Mouse (Mus musculus) embryonic facial prominence, embryonic 15.5 days (tissue): ENCODE results near the gene Nfia. TPM values are rescaled to one million over a fixed set of nuclear protein-coding genes. Genes with fewer than 3 reads are reported as not detected.
A peak's percentile ranks its signal among the peaks of the same experiment; 100 is the strongest.

Experiments
- ATAC-seq: fragments of 200-750 bp; cut with Nextera tagmentation; 2 replicates; pipeline ENCODE4 v1.8.0; 2017; ENCODE audit warnings: low read depth, moderate TSS enrichment; ENCODE audit not compliant: insufficient number of reproducible peaks, low FRiP score, low TSS enrichment
- H3K27ac ChIP-seq: fragments of 300-500 bp; sonication (generic); replicated peaks from 2 replicates; pipeline ENCODE4 v1.5.1; 2015; ENCODE audit warnings: mild to moderate bottlenecking, inconsistent platforms
- H3K27me3 ChIP-seq: fragments of 300-500 bp; sonication (generic); 2 replicates; pipeline ENCODE4 v1.6.1; 2015; ENCODE audit warnings: inconsistent platforms
- H3K36me3 ChIP-seq: fragments of 300-500 bp; sonication (generic); 2 replicates; pipeline ENCODE4 v1.6.1; 2015; ENCODE audit warnings: mild to moderate bottlenecking, inconsistent platforms
- H3K4me1 ChIP-seq: fragments of 300-500 bp; sonication (generic); 2 replicates; pipeline ENCODE4 v1.6.1; 2015; ENCODE audit warnings: inconsistent platforms
- H3K4me2 ChIP-seq: fragments of 300-500 bp; sonication (generic); replicated peaks from 2 replicates; pipeline ENCODE4 v1.6.1; 2015; ENCODE audit warnings: mild to moderate bottlenecking, inconsistent platforms
- H3K4me3 ChIP-seq: fragments of 300-500 bp; sonication (generic); replicated peaks from 2 replicates; pipeline ENCODE4 v1.5.1; 2015; ENCODE audit warnings: mild to moderate bottlenecking, inconsistent platforms
- H3K9ac ChIP-seq: fragments of 300-500 bp; sonication (generic); 2 replicates; pipeline ENCODE4 v1.6.1; 2015; ENCODE audit warnings: inconsistent platforms
- H3K9me3 ChIP-seq: fragments of 300-500 bp; sonication (generic); replicated peaks from 2 replicates; pipeline ENCODE4 v1.6.1; 2016; ENCODE audit warnings: inconsistent platforms
- WGBS: fragments of 180-500 bp; shearing (Covaris S2); methylation state at CpG from one replicate; pipeline ENCODE4 v1.1.7; 2015; 5-methylcytosine and 5-hydroxymethylcytosine counted together
- polyA plus RNA-seq: library from polyadenylated mRNA; unstranded; fragments of >200 nt; fragmentation: Nextera tagmentation; extraction: Ambion mirVana; gene quantifications from 2 replicates; pipeline ENCODE4 v1.2.1, GENCODE M21; 2015

The Nfia gene
- polyA plus RNA-seq, 1 experiment from 2014 or later, result 55.4 TPM

GRCm38 (mm10) chr4:97995911-97996712 is 223.6 kb downstream of the Nfia start:
- no peaks in the 10 kb centered on the region for H3K9me3 ChIP-seq
- H3K36me3 ChIP-seq, result no peaks in the 10 kb centered on the region
- H3K4me1 ChIP-seq, result no peaks in the 10 kb centered on the region
- H3K9ac ChIP-seq, result no peak overlapping the region
- no peak overlapping the region for H3K4me2 ChIP-seq
- H3K27ac ChIP-seq, result no peak overlapping the region
- no peaks in the 10 kb centered on the region for H3K27me3 ChIP-seq
- ATAC-seq, result no peak
- no peak overlapping the region for H3K4me3 ChIP-seq
- 78% methylated on average over 8 of the region's 8 CpGs for WGBS

GRCm38 (mm10) chr4:97997151-97997817 is 224.8 kb downstream of the Nfia start:
- no peak overlapping the region for H3K4me2 ChIP-seq
- no peak overlapping the region for H3K9ac ChIP-seq
- H3K27me3 ChIP-seq, result no peaks in the 10 kb centered on the region
- no peaks in the 10 kb centered on the region for H3K4me1 ChIP-seq
- no peak overlapping the region for H3K4me3 ChIP-seq
- H3K27ac ChIP-seq, result no peak overlapping the region
- 71% methylated on average over 11 of the region's 11 CpGs for WGBS
- H3K9me3 ChIP-seq, result no peaks in the 10 kb centered on the region
- ATAC-seq, result no peak
- H3K36me3 ChIP-seq, result no peaks in the 10 kb centered on the region

GRCm38 (mm10) chr4:98002206-98002605 is 229.7 kb downstream of the Nfia start:
- no peak overlapping the region for H3K4me2 ChIP-seq
- H3K9ac ChIP-seq, result no peak overlapping the region
- peaks cover 21% of the 10 kb centered on the region for H3K4me1 ChIP-seq
- H3K9me3 ChIP-seq, result no peaks in the 10 kb centered on the region
- WGBS, result 84% methylated on average over 5 of the region's 5 CpGs
- no peak for ATAC-seq
- no peaks in the 10 kb centered on the region for H3K27me3 ChIP-seq
- no peak overlapping the region for H3K4me3 ChIP-seq
- H3K27ac ChIP-seq, result no peak overlapping the region
- no peaks in the 10 kb centered on the region for H3K36me3 ChIP-seq

GRCm38 (mm10) chr4:98003323-98004107 is 231.0 kb downstream of the Nfia start:
- Histone ChIP-seq H3K36me3 (0 out of 2 replicates have a peak, but pooled peaks cover 3% of the 10 kb centered on the region), H3K4me3 (no peak overlapping the region), H3K4me2 (peak overlapping the region; percentile 21; the same call in 1 of the 2 replicates), H3K4me1 (peaks cover 21% of the 10 kb centered on the region), H3K9ac (peak overlapping the region; percentile 6; the same call in 1 of the 2 replicates), H3K27me3 (no peaks in the 10 kb centered on the region), H3K27ac (peak overlapping the region; percentile 86), H3K9me3 (no peaks in the 10 kb centered on the region)
- WGBS, result 20% methylated on average over 12 of the region's 12 CpGs
- ATAC-seq, result peak; percentile 80

GRCm38 (mm10) chr4:98004108-98004625 is 231.6 kb downstream of the Nfia start:
- peak; percentile 86 for ATAC-seq
- H3K27ac ChIP-seq, result peak overlapping the region; percentile 86
- H3K4me1 ChIP-seq, result peaks cover 21% of the 10 kb centered on the region
- H3K36me3 ChIP-seq, result 0 out of 2 replicates have a peak, but pooled peaks cover 3% of the 10 kb centered on the region
- WGBS, result 15% methylated on average over 11 of the region's 11 CpGs
- H3K4me2 ChIP-seq, result peak overlapping the region; percentile 21; the same call in 1 of the 2 replicates
- no peaks in the 10 kb centered on the region for H3K9me3 ChIP-seq
- H3K4me3 ChIP-seq, result no peak overlapping the region
- H3K27me3 ChIP-seq, result no peaks in the 10 kb centered on the region
- peak overlapping the region; percentile 6; the same call in 1 of the 2 replicates for H3K9ac ChIP-seq

GRCm38 (mm10) chr4:98004986-98005385 is 232.5 kb downstream of the Nfia start:
- H3K4me3 ChIP-seq, result no peak overlapping the region
- no peaks in the 10 kb centered on the region for H3K27me3 ChIP-seq
- peak overlapping the region; percentile 86 for H3K27ac ChIP-seq
- WGBS, result 90% methylated on average over 6 of the region's 6 CpGs
- H3K4me1 ChIP-seq, result peaks cover 21% of the 10 kb centered on the region
- H3K36me3 ChIP-seq, result 0 out of 2 replicates have a peak, but pooled peaks cover 3% of the 10 kb centered on the region
- no peaks in the 10 kb centered on the region for H3K9me3 ChIP-seq
- H3K4me2 ChIP-seq, result no peak overlapping the region
- no peak overlapping the region for H3K9ac ChIP-seq
- no peak for ATAC-seq

- H3K27me3 ChIP-seq, result no peaks in the 10 kb centered on the region
- H3K4me3 ChIP-seq, result no peak overlapping the region
- no peaks in the 10 kb centered on the region for H3K9me3 ChIP-seq
- ATAC-seq, result no peak
- H3K36me3 ChIP-seq, result 0 out of 2 replicates have a peak, but pooled peaks cover 3% of the 10 kb centered on the region
- H3K9ac ChIP-seq, result no peak overlapping the region
- H3K4me2 ChIP-seq, result no peak overlapping the region
- WGBS, result 73% methylated on average over 4 of the region's 4 CpGs
- peaks cover 9% of the 10 kb centered on the region for H3K4me1 ChIP-seq
- 0 out of 2 replicates have a peak overlapping the region, but pooled peaks have one; percentile 34 for H3K27ac ChIP-seq
Measured at GRCm38 (mm10) chr4:98008814-98009368, 236.4 kb downstream of the Nfia start.

- Histone ChIP-seq H3K4me3 (no peak overlapping the region), H3K27me3 (no peaks in the 10 kb centered on the region), H3K9me3 (no peaks in the 10 kb centered on the region), H3K9ac (no peak overlapping the region), H3K36me3 (peaks cover 13% of the 10 kb centered on the region), H3K4me2 (no peak overlapping the region), H3K27ac (no peak overlapping the region), H3K4me1 (no peaks in the 10 kb centered on the region)
- WGBS, result 88% methylated on average over 2 of the region's 2 CpGs
- no peak for ATAC-seq
Measured at GRCm38 (mm10) chr4:98009966-98010365, 237.4 kb downstream of the Nfia start.

GRCm38 (mm10) chr4:98019811-98020210 is 247.3 kb downstream of the Nfia start:
- no peaks in the 10 kb centered on the region for H3K4me1 ChIP-seq

GRCm38 (mm10) chr4:98020836-98021235 is 248.3 kb downstream of the Nfia start:
- Histone ChIP-seq H3K27me3 (no peaks in the 10 kb centered on the region), H3K9ac (no peak overlapping the region), H3K9me3 (no peaks in the 10 kb centered on the region), H3K4me3 (no peak overlapping the region), H3K4me2 (no peak overlapping the region), H3K36me3 (peaks cover 22% of the 10 kb centered on the region; the same call in 1 of the 2 replicates), H3K27ac (no peak overlapping the region), H3K4me1 (no peaks in the 10 kb centered on the region)
- WGBS, result 90% methylated on average over 7 of the region's 7 CpGs
- ATAC-seq, result no peak

More at GRCm38 (mm10) chr4:98019811-98020210, 247.3 kb downstream of the Nfia start:
- Histone ChIP-seq H3K9ac (no peak overlapping the region), H3K4me2 (no peak overlapping the region), H3K36me3 (peaks cover 29% of the 10 kb centered on the region), H3K27me3 (no peaks in the 10 kb centered on the region), H3K27ac (no peak overlapping the region), H3K9me3 (no peaks in the 10 kb centered on the region), H3K4me3 (no peak overlapping the region)
- 75% methylated on average over 3 of the region's 3 CpGs for WGBS
- ATAC-seq, result no peak
